Mouse (Mus musculus) brain, embryonic 14.5 days (tissue): ENCODE measurements at regions not wholly inside any gene's neighbourhood (a gene's known extent, or its start where the extent isn't known, plus 50 kb on each side); places are given as distances from the start of the nearest gene placed in this dataset.

ENCODE experiments used
- DNase-seq: peaks from one replicate; pipeline ENCODE4 v3.0.0-alpha.2; 2011; ENCODE audit warnings: low read depth
- CTCF ChIP-seq: fragments of 200-500 bp; IDR thresholded peaks from 2 replicates; pipeline ENCODE4 v1.5.1; 2012; ENCODE audit warnings: inconsistent platforms, mild to moderate bottlenecking, moderate library complexity, borderline replicate concordance; ENCODE audit not compliant: insufficient read depth, insufficient read length; ENCODE audit errors: extremely low read depth
- POLR2A ChIP-seq: fragments of 200-500 bp; IDR thresholded peaks from 2 replicates; pipeline ENCODE4 v1.6.1; 2012; ENCODE audit warnings: mild to moderate bottlenecking, inconsistent platforms, borderline replicate concordance; ENCODE audit not compliant: poor library complexity, insufficient read depth, insufficient read length, severe bottlenecking; ENCODE audit errors: extremely low read depth

- peak; percentile 68 for DNase-seq
These were observed 54.8 kb downstream of the G6pd2 start for GRCm38 (mm10) chr5:61863426-61863825.

More at GRCm38 (mm10) chr5:61863426-61863825, 54.8 kb downstream of the G6pd2 start:
- TF ChIP-seq POLR2A (no peak), CTCF (no peak)
